Mouse (Mus musculus) heart, postnatal 0 days (tissue): ENCODE measurements around the gene Lfng.

Experiments used
- CTCF ChIP-seq: IDR thresholded peaks from 2 replicates; pipeline ENCODE4 v1.5.1; 2016; ENCODE audit warnings: antibody characterized with exemption, control low read depth, low read depth
- EP300 ChIP-seq: IDR thresholded peaks from 2 replicates; pipeline ENCODE4 v1.6.1; 2016; ENCODE audit warnings: antibody characterized with exemption, low read depth

- TF ChIP-seq EP300: no peak
- no peak for TF ChIP-seq CTCF
Observed at GRCm38 (mm10) chr5:140634798-140635722, 27.9 kb downstream of the Lfng start.
